Mouse (Mus musculus) ES-E14 (cell line): ENCODE measurements around the gene Tmem229b. TPM values are rescaled to one million over a fixed set of nuclear protein-coding genes. Genes with fewer than 3 reads are reported as not detected.

Source experiments
- DNase-seq: peaks from one replicate; pipeline ENCODE4 v3.0.0-alpha.2; 2013; ENCODE audit warnings: low read depth, low spot score
- H3K27ac ChIP-seq: 2 replicates; pipeline ENCODE4 v1.5.1; 2012; ENCODE audit warnings: low read depth, mild to moderate bottlenecking, low read length, moderate library complexity, mixed read lengths; ENCODE audit not compliant: poor library complexity, insufficient read depth, severe bottlenecking
- H3K36me3 ChIP-seq: 2 replicates; pipeline ENCODE4 v1.6.1; 2012; ENCODE audit warnings: mild to moderate bottlenecking, low read length, moderate library complexity, mixed read lengths; ENCODE audit not compliant: control insufficient read depth, poor library complexity, insufficient read depth, severe bottlenecking
- H3K4me1 ChIP-seq, 2 experiments: fragments of 150-350 bp in 1 of 2; sonication (generic) in 1 of 2; 2 replicates each; pipeline ENCODE4 v1.6.1; 2012; ENCODE audit warnings: low read length in 2 of 2, mild to moderate bottlenecking in 1 of 2, mixed read lengths in 1 of 2; ENCODE audit not compliant: control insufficient read depth in 2 of 2, insufficient read depth in 2 of 2, poor library complexity in 1 of 2
- H3K4me3 ChIP-seq, 2 experiments: fragments of 150-350 bp in 1 of 2; sonication (generic) in 1 of 2; 2 replicates each; pipeline ENCODE4 v1.5.1; 2012; ENCODE audit warnings: low read length in 2 of 2, low read depth in 1 of 2, mild to moderate bottlenecking in 1 of 2, mixed read lengths in 1 of 2; ENCODE audit not compliant: insufficient read depth in 1 of 2, poor library complexity in 1 of 2, severe bottlenecking in 1 of 2
- H3K9ac ChIP-seq: 2 replicates; pipeline ENCODE4 v1.6.1; 2012; ENCODE audit warnings: low read depth, mild to moderate bottlenecking, low read length, mixed read lengths; ENCODE audit not compliant: poor library complexity, insufficient read depth, severe bottlenecking
- H3K9me3 ChIP-seq: fragments of 150-350 bp; sonication (generic); 2 replicates; pipeline ENCODE4 v1.6.1; 2012; ENCODE audit warnings: low read depth, mild to moderate bottlenecking, low read length; ENCODE audit not compliant: control insufficient read depth, insufficient read depth
- CHD2 ChIP-seq: IDR thresholded peaks from 2 replicates; pipeline ENCODE4 v1.6.1; 2014; ENCODE audit warnings: mild to moderate bottlenecking, low read depth, low read length, inconsistent platforms
- HCFC1 ChIP-seq: IDR thresholded peaks from 2 replicates; pipeline ENCODE4 v1.6.1; 2012; ENCODE audit warnings: low read length, inconsistent platforms, borderline replicate concordance; ENCODE audit not compliant: insufficient read depth
- MAFK ChIP-seq: IDR thresholded peaks from 2 replicates; pipeline ENCODE4 v1.6.1; 2014; ENCODE audit warnings: mild to moderate bottlenecking, low read depth, low read length, inconsistent platforms; ENCODE audit not compliant: insufficient read depth
- ZC3H11A ChIP-seq: IDR thresholded peaks from 2 replicates; pipeline ENCODE4 v1.6.1; 2012; ENCODE audit warnings: low read depth, mild to moderate bottlenecking, inconsistent platforms, low read length, borderline replicate concordance
- ZNF384 ChIP-seq: IDR thresholded peaks from 2 replicates; pipeline ENCODE4 v1.6.1; 2012; ENCODE audit warnings: low read depth, low read length, inconsistent platforms
- in situ Hi-C, 2 experiments: fragments of 600-800 bp; cut with MboI; formaldehyde crosslinking; loops; one replicate each; pipeline ENCODE4 v1.15.1; 2025; ENCODE audit warnings: low sequenced_read_pairs in 2 of 2, inconsistent platforms in 1 of 2; ENCODE audit not compliant: unreplicated experiment in 2 of 2
- total RNA-seq: library from RNA; depleted of rRNA; stranded (reverse); fragments of 300-350 nt; gene quantifications from 2 replicates; pipeline ENCODE4 v1.2.3, GENCODE M21; 2012

The Tmem229b gene
- total RNA-seq, 1 experiment, result 6.1 TPM

DNA sequence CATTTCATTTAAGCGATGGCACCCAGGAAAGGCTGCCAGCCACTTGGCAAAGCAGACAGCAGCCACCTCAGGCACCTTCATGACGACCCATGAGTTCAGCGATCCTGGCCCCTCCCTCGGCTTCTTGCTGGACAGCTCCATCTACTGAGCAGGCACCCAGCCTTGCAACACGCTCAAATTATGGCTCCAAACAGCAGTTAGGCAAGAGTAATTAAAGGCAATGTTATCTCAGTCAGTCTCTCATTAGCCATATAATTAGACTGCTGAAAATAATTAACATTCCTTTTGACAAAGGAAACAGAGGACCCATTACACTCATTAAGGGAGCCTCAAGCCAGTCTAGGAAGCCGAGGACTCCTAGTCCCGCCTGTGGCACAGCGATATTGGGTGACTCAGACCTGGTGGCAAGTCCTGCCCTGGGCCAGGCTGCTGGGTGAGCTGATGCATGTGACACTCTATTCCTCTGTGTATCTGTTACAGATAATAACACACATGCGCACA is 19.8 kb downstream of the Tmem229b start:
- H3K9ac ChIP-seq, result no peak overlapping the region
- DNase-seq, result no peak
- H3K9me3 ChIP-seq, result no peaks in the 10 kb centered on the region
- no peak overlapping the region for H3K27ac ChIP-seq
- in situ Hi-C loops, result no loop called here
- peaks cover 0 to 2% of the 10 kb centered on the region in 2 experiments; a peak in 1 of 4 replicates for H3K4me1 ChIP-seq
- H3K4me3 ChIP-seq, result no peak overlapping the region
- no peaks in the 10 kb centered on the region; the same call in 1 of the 2 replicates for H3K36me3 ChIP-seq
- TF ChIP-seq ZC3H11A, result no peak
- TF ChIP-seq CHD2, result no peak
- no peak for TF ChIP-seq MAFK
- no peak for TF ChIP-seq ZNF384
- TF ChIP-seq HCFC1, result no peak

DNA sequence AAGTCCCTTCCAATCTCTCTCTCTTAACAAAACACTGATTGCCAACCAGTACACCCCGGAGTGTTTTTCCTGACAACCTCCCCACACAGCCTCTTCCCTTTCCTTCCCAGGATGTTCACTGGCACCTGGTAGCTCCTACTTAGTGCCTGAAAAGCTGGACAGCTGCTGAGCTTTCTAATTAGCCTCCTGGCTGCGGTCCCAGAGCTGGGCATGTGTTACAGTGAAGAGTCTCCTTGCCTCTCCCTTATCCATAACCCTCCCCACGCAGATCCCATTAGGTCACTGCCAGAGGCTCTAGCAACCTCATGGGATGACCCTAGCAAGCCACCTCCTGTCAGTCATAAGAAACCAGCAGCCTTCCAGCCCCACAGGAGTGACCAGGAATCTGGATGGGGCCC is 23.4 kb downstream of the Tmem229b start:
- H3K9me3 ChIP-seq, result no peaks in the 10 kb centered on the region
- H3K4me1 ChIP-seq, result peaks cover 0 to 2% of the 10 kb centered on the region in 2 experiments; a peak in 1 of 4 replicates
- H3K4me3 ChIP-seq, result no peak overlapping the region
- H3K36me3 ChIP-seq, result no peaks in the 10 kb centered on the region
- in situ Hi-C loops, result no loop called here
- no peak overlapping the region for H3K27ac ChIP-seq
- no peak overlapping the region for H3K9ac ChIP-seq
- DNase-seq, result no peak
- TF ChIP-seq MAFK (no peak), HCFC1 (no peak), ZC3H11A (no peak)

DNA sequence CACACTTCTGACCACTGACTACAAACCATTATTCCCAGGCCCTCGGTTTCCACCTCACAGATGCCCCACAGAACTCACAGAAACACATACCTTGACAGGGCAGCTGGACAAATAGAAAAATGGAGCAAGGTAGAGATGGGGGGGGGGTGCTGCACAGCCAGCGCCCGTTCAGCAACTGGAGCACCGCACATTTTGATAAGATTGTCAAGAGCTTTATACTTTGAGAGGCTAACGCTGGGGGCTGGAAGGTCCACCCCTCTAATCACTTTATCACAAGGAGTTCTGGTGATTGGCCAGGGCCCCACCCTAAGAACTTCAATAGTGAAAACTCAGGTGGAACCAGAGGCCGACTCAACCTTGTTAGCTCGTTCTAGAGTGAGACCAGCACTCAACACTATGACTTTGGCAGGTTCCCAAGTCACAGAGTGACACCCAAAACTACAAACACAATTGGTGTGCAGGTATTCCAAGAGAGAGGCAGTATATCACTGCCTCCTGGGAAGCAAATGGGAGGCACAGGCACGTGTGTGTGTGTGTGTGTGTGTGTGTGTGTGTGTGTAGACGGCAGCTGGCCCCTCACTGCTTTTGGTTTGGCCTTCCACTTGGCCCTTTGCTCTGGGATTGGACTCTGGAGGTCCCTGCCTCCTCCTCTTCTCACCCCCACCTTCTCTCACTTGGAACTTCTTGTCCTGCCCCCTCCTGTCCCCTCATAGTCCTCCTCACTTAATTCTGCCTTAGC is 24.0 kb downstream of the Tmem229b start:
- Histone ChIP-seq H3K9ac (no peak overlapping the region), H3K9me3 (no peaks in the 10 kb centered on the region), H3K4me1 (peaks cover 0 to 2% of the 10 kb centered on the region in 2 experiments; a peak in 1 of 4 replicates), H3K4me3 (no peak overlapping the region), H3K36me3 (no peaks in the 10 kb centered on the region), H3K27ac (no peak overlapping the region)
- no peak for DNase-seq
- in situ Hi-C loops, result no loop called here
- TF ChIP-seq CHD2 (no peak), HCFC1 (no peak), MAFK (no peak), ZNF384 (no peak), ZC3H11A (no peak)

DNA sequence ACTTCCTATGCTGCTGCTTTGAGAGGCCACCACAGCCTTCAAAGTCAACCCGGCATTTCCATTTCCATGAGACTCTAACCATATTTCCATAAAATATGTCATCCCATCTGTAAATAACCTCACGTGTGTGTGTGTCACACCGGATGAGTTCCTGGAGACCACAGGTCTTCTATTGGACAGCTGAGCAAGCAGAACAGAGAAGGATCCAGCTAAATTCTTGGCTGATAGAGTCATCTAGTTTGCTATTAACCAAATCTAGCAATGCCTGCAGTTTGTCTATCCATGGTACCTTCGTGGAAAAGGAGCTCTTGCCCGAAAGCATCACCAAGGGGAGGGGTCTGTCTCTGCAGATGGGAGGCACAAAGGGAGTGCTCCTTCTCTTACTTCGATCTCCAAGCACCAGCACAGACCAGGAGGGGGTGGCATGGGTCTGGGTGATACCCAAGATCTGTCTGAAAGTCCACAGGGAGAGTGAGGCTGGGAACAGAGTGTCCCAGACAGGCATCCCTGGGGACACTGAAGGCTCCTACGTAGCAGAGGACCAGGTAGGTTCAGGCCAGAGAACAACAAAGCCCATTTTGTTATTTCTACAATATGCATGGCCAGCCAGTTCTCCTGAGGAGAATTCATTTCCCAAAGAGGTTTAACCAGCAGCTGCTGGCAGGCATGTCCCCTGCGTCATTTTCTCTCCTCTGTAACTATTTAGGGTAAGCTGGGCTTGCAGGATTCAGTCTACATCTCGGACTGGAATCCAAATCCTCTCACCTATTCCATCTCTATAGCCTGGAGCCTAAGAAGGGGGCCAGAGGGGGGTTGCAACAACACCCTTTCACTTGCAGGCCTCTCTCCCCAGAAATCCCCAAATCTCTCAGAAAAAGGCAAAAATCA is 25.2 kb downstream of the Tmem229b start:
- TF ChIP-seq CHD2, result no peak
- TF ChIP-seq HCFC1, result no peak
- no peak for TF ChIP-seq MAFK
- no peak for TF ChIP-seq ZC3H11A
- no peak for TF ChIP-seq ZNF384
- H3K36me3 ChIP-seq, result no peaks in the 10 kb centered on the region
- no peak overlapping the region for H3K9ac ChIP-seq
- H3K4me3 ChIP-seq, result no peak overlapping the region
- H3K4me1 ChIP-seq, result no peaks in the 10 kb centered on the region
- in situ Hi-C loops, result no loop called here
- no peaks in the 10 kb centered on the region for H3K9me3 ChIP-seq
- no peak for DNase-seq
- no peak overlapping the region for H3K27ac ChIP-seq
